25 mouse cellular contexts compared by ENCODE assay signal in genomic region chr3:145640583-145640982, GRCm38 (mm10). TPM values are rescaled to one million over a fixed set of nuclear protein-coding genes. Genes with fewer than 3 reads are reported as not detected.
DNase-seq lines count a peak whose midpoint lies in the region; ATAC-seq and TF ChIP-seq lines count a peak whose summit lies in the region.
"Had no signal": no experiment of that assay in that cellular context is flagged by ENCODE, and none has a peak within 500 bp of the region (broad histone marks: within the 10 kb centered on the region; RNA-seq: fewer than 3 reads in every experiment).

No protein-coding gene starts in this region.

- no peaks in the 10 kb centered on the region for H3K27me3 ChIP-seq in forebrain, embryonic 14.5 days (replicated peaks; ENCODE audit: control insufficient read depth, insufficient read depth, low read length)
- H3K27me3 ChIP-seq in forebrain, embryonic 12.5 days, result peaks cover 3% of the 10 kb centered on the region; the same call in 1 of the 2 replicates
- no peaks in the 10 kb centered on the region for H3K27me3 ChIP-seq in neural tube, embryonic 13.5 days
- H3K27me3 ChIP-seq in neural tube, embryonic 15.5 days (replicated peaks), result no peaks in the 10 kb centered on the region
- no peaks in the 10 kb centered on the region for H3K27me3 ChIP-seq in cerebellum, adult 2 months (ENCODE audit: control insufficient read depth, insufficient read depth, low read length)
- H3K27me3 ChIP-seq: heart, embryonic 15.5 days; intestine, embryonic 15.5 days; limb, embryonic 15.5 days had no signal

- no peaks in the 10 kb centered on the region for H3K36me3 ChIP-seq in forebrain, embryonic 14.5 days (ENCODE audit: control insufficient read depth, insufficient read depth, low read length)
- no peaks in the 10 kb centered on the region for H3K36me3 ChIP-seq in forebrain, embryonic 12.5 days (replicated peaks)
- no peaks in the 10 kb centered on the region for H3K36me3 ChIP-seq in neural tube, embryonic 13.5 days
- H3K36me3 ChIP-seq in neural tube, embryonic 15.5 days, result no peaks in the 10 kb centered on the region
- H3K36me3 ChIP-seq: embryonic facial prominence, embryonic 13.5 days; heart, embryonic 15.5 days; intestine, embryonic 15.5 days; limb, embryonic 15.5 days had no signal

- no peak for TF ChIP-seq POLR2A in cerebellum, adult 2 months (IDR thresholded peaks at IDR 0.05; ENCODE audit: borderline replicate concordance, insufficient read depth, low read length)

- ATAC-seq in forebrain, embryonic 14.5 days, result peak; percentile 22; the same call in 1 of the 2 replicates
- ATAC-seq in forebrain, embryonic 12.5 days (ENCODE audit: low FRiP score), result no peak
- ATAC-seq in neural tube, embryonic 13.5 days (ENCODE audit: low read depth), result 0 out of 2 replicates have a peak, but pooled peaks have one; percentile 15
- ATAC-seq in neural tube, embryonic 15.5 days (ENCODE audit: low FRiP score), result no peak
- ATAC-seq: hindbrain, embryonic 16.5 days; intestine, embryonic 15.5 days had no signal

- H3K9ac ChIP-seq in forebrain, embryonic 14.5 days (ENCODE audit: low read length), result no peak overlapping the region
- no peak overlapping the region for H3K9ac ChIP-seq in forebrain, embryonic 12.5 days
- no peak overlapping the region for H3K9ac ChIP-seq in neural tube, embryonic 13.5 days
- no peak overlapping the region for H3K9ac ChIP-seq in neural tube, embryonic 15.5 days (replicated peaks)
- H3K9ac ChIP-seq: embryonic facial prominence, embryonic 13.5 days; heart, embryonic 15.5 days; intestine, embryonic 15.5 days; limb, embryonic 15.5 days; liver, embryonic 14.5 days; lung, embryonic 14.5 days had no signal

- no peak overlapping the region for H3K4me2 ChIP-seq in forebrain, embryonic 14.5 days (ENCODE audit: low read length)
- no peak overlapping the region for H3K4me2 ChIP-seq in forebrain, embryonic 12.5 days
- H3K4me2 ChIP-seq in neural tube, embryonic 13.5 days, result no peak overlapping the region
- no peak overlapping the region for H3K4me2 ChIP-seq in neural tube, embryonic 15.5 days
- H3K4me2 ChIP-seq: embryonic facial prominence, embryonic 13.5 days; heart, embryonic 15.5 days; intestine, embryonic 15.5 days; limb, embryonic 15.5 days; lung, embryonic 14.5 days had no signal

- 52% methylated on average over 4 of the region's 4 CpGs for WGBS in forebrain, embryonic 14.5 days
- 76% methylated on average over 4 of the region's 4 CpGs for WGBS in forebrain, embryonic 12.5 days
- WGBS in neural tube, embryonic 13.5 days, result 48% methylated on average over 4 of the region's 4 CpGs
- 44% methylated on average over 4 of the region's 4 CpGs for WGBS in neural tube, embryonic 15.5 days
- whole genome bisulfite sequencing in cerebellum, adult 2 months, result 67% methylated on average over 4 of the region's 4 CpGs

- no peaks in the 10 kb centered on the region for H3K9me3 ChIP-seq in forebrain, embryonic 14.5 days (replicated peaks; ENCODE audit: control insufficient read depth, low read length)
- H3K9me3 ChIP-seq in forebrain, embryonic 12.5 days, result no peaks in the 10 kb centered on the region
- H3K9me3 ChIP-seq in neural tube, embryonic 13.5 days, result no peaks in the 10 kb centered on the region
- H3K9me3 ChIP-seq in neural tube, embryonic 15.5 days (replicated peaks), result no peaks in the 10 kb centered on the region
- H3K9me3 ChIP-seq: embryonic facial prominence, embryonic 13.5 days; heart, embryonic 15.5 days; intestine, embryonic 15.5 days; limb, embryonic 15.5 days had no signal

- peaks cover 15% of the 10 kb centered on the region for H3K4me1 ChIP-seq in forebrain, embryonic 14.5 days (ENCODE audit: control insufficient read depth, insufficient read depth, low read length)
- peaks cover 21% of the 10 kb centered on the region for H3K4me1 ChIP-seq in forebrain, embryonic 12.5 days
- H3K4me1 ChIP-seq in neural tube, embryonic 13.5 days (replicated peaks), result peaks cover 25% of the 10 kb centered on the region
- H3K4me1 ChIP-seq in neural tube, embryonic 15.5 days, result no peaks in the 10 kb centered on the region
- H3K4me1 ChIP-seq in cerebellum, adult 2 months (ENCODE audit: control insufficient read depth, insufficient read depth, low read length), result no peaks in the 10 kb centered on the region

- no peak overlapping the region for H3K4me3 ChIP-seq in forebrain, embryonic 14.5 days (ENCODE audit: low read depth, low read length)
- no peak overlapping the region for H3K4me3 ChIP-seq in forebrain, embryonic 12.5 days (replicated peaks)
- no peak overlapping the region for H3K4me3 ChIP-seq in neural tube, embryonic 13.5 days
- no peak overlapping the region for H3K4me3 ChIP-seq in neural tube, embryonic 15.5 days (replicated peaks)
- H3K4me3 ChIP-seq in cerebellum, adult 2 months (replicated peaks; ENCODE audit: insufficient read depth, low read depth, low read length), result no peak overlapping the region
- H3K4me3 ChIP-seq: embryonic facial prominence, embryonic 13.5 days; erythroblast, embryonic 14.5 days; heart, embryonic 15.5 days; intestine, embryonic 15.5 days; limb, embryonic 15.5 days had no signal

- intact Hi-C loops in heart, postnatal 25 days (cut with DNase I), result no loop called here

- no peak for DNase-seq in forebrain, embryonic 14.5 days (ENCODE audit: low spot score)
- DNase-seq in heart, adult 11 months, result peak; percentile 70
- no peak for DNase-seq in heart, postnatal 25 days (ENCODE audit: low spot score)
- DNase-seq in skeletal muscle tissue, adult 2 months (ENCODE audit: low read depth, low spot score), result peak; percentile 25
- no peak for DNase-seq in cerebellum, adult 2 months
- DNase-seq: B cell, adult 2 months; cerebellum, adult 11-12 months; cerebellum, postnatal 14 days; embryo, embryonic 11 days; heart, postnatal 4 days; kidney, adult 8-10 months; kidney, postnatal 10 days; left cerebral cortex, postnatal 4 days; lung, embryonic 14.5 days had no signal

- H3K27ac ChIP-seq in forebrain, embryonic 14.5 days (ENCODE audit: low read depth, low read length), result no peak overlapping the region
- no peak overlapping the region for H3K27ac ChIP-seq in forebrain, embryonic 12.5 days
- H3K27ac ChIP-seq in neural tube, embryonic 13.5 days (replicated peaks), result no peak overlapping the region
- H3K27ac ChIP-seq in neural tube, embryonic 15.5 days (replicated peaks), result no peak overlapping the region
- H3K27ac ChIP-seq in cerebellum, adult 2 months (ENCODE audit: insufficient read depth, low read length), result no peak overlapping the region
- H3K27ac ChIP-seq: embryonic facial prominence, embryonic 13.5 days; heart, embryonic 15.5 days; intestine, embryonic 15.5 days; limb, embryonic 15.5 days; liver, embryonic 14.5 days had no signal

- no peak for TF ChIP-seq CTCF in cerebellum, adult 2 months (IDR thresholded peaks at IDR 0.05; ENCODE audit: borderline replicate concordance, insufficient read depth, low read depth, low read length)

RNA-seq across cellular contexts. Expression of gene Ccn1, which starts 9.2 kb away (rescaled TPM):
- 14.6 and 16.4 TPM in 2 replicates for polyA plus RNA-seq in forebrain, embryonic 14.5 days (2014; fragmentation: Nextera tagmentation; extraction: Ambion mirVana)
- polyA plus RNA-seq in forebrain, embryonic 12.5 days (2016; fragmentation: Nextera tagmentation; extraction: Ambion mirVana), result 43.9 and 44.1 TPM in 2 replicates
- total RNA-seq in heart, postnatal 25 days (2021), result 10 to 100 TPM; 46.8 to 75.2 TPM
- 11.3 and 13.7 TPM in 2 replicates for polyA plus RNA-seq in neural tube, embryonic 13.5 days (2015; fragmentation: Nextera tagmentation; extraction: Ambion mirVana)
- 8.9 and 10.2 TPM in 2 replicates for polyA plus RNA-seq in neural tube, embryonic 15.5 days (2015; fragmentation: Nextera tagmentation; extraction: Ambion mirVana)
- polyA plus RNA-seq in cerebellum, adult 2 months (2012; rRNA removed), result 2.8 TPM in 2 replicates
- total RNA-seq: MEL had no signal

Comparison
In these comparisons a context has a peak if more than half of its experiments do, and no peak if none do; other contexts are left out.
1. ATAC-seq: peak in forebrain, embryonic 14.5 days (single experiment) and neural tube, embryonic 13.5 days (single experiment); none in forebrain, embryonic 12.5 days (single experiment) and neural tube, embryonic 15.5 days (single experiment).
2. DNase-seq: peak in heart, adult 11 months (single experiment) and skeletal muscle tissue, adult 2 months (single experiment); none in forebrain, embryonic 14.5 days (single experiment), heart, postnatal 25 days (single experiment) and cerebellum, adult 2 months (0 of 2).